Mouse (Mus musculus): ENCODE measurements around the gene Hoxd9. TPM values are rescaled to one million over a fixed set of nuclear protein-coding genes. Genes with fewer than 3 reads are reported as not detected.

Hoxd9 gene
- polyA plus RNA-seq, 1 experiment from 2014 or later: 5.9 TPM

- Histone ChIP-seq H3K9me3 (no peaks in the 10 kb centered on the region), H3K4me1 (replicated peaks) (peaks cover 10% of the 10 kb centered on the region; the same call in 1 of the 2 replicates), H3K4me3 (replicated peaks) (peak overlapping the region; percentile 14; the same call in 1 of the 2 replicates), H3K9ac (0 out of 2 replicates have a peak overlapping the region, but pooled peaks have one; percentile 30), H3K36me3 (no peaks in the 10 kb centered on the region), H3K4me2 (replicated peaks) (peak overlapping the region; percentile 11; the same call in 1 of the 2 replicates), H3K27ac (no peak overlapping the region), H3K27me3 (replicated peaks) (peaks cover 82% of the 10 kb centered on the region)
- no peak for ATAC-seq
- WGBS: 3% methylated on average over 24 of the region's 24 CpGs
Observed at GRCm38 (mm10) chr2:74689574-74690337, 7.8 kb upstream of the Hoxd9 start.

GRCm38 (mm10) chr2:74690338-74690716, 7.2 kb upstream of the Hoxd9 start:
- H3K4me2 ChIP-seq (replicated peaks): no peak overlapping the region

GRCm38 (mm10) chr2:74691022-74691951, 6.2 kb upstream of the Hoxd9 start, which contains the start of gene Hoxd10:
TSS of gene Hoxd10 (plus strand) at chr2:74691924.
- H3K4me2 ChIP-seq (replicated peaks): peak within 1 kb of the TSS; percentile 49
- WGBS: 2% methylated on average over 56 of the region's 56 CpGs
- peaks cover 10% of the 10 kb centered on the region; the same call in 1 of the 2 replicates for H3K4me1 ChIP-seq (replicated peaks)
- H3K27ac ChIP-seq: 0 out of 2 replicates have a peak within 1 kb of the TSS, but pooled peaks have one; percentile 17
- no peaks in the 10 kb centered on the region for H3K9me3 ChIP-seq
- no peaks in the 10 kb centered on the region for H3K36me3 ChIP-seq
- H3K27me3 ChIP-seq (replicated peaks): peaks cover 88% of the 10 kb centered on the region
- peak within 1 kb of the TSS; percentile 31 for H3K4me3 ChIP-seq (replicated peaks)
- peak; percentile 76 for ATAC-seq
- peak within 1 kb of the TSS; percentile 39; the same call in 1 of the 2 replicates for H3K9ac ChIP-seq

More at GRCm38 (mm10) chr2:74690338-74690716, 7.2 kb upstream of the Hoxd9 start:
- no peak overlapping the region for H3K9ac ChIP-seq
- H3K4me3 ChIP-seq (replicated peaks): no peak overlapping the region; the same call in 1 of the 2 replicates
- H3K27me3 ChIP-seq (replicated peaks): peaks cover 82% of the 10 kb centered on the region
- H3K4me1 ChIP-seq (replicated peaks): peaks cover 10% of the 10 kb centered on the region; the same call in 1 of the 2 replicates
- WGBS: 12% methylated on average over 8 of the region's 8 CpGs
- H3K9me3 ChIP-seq: no peaks in the 10 kb centered on the region
- no peak for ATAC-seq
- no peaks in the 10 kb centered on the region for H3K36me3 ChIP-seq
- H3K27ac ChIP-seq: no peak overlapping the region

GRCm38 (mm10) chr2:74691995-74692807, 5.3 kb upstream of the Hoxd9 start:
- WGBS: 4% methylated on average over 35 of the region's 35 CpGs
- Histone ChIP-seq H3K4me1 (replicated peaks) (peaks cover 10% of the 10 kb centered on the region; the same call in 1 of the 2 replicates), H3K27me3 (replicated peaks) (peaks cover 89% of the 10 kb centered on the region), H3K4me3 (replicated peaks) (peak overlapping the region; percentile 31), H3K9me3 (no peaks in the 10 kb centered on the region), H3K36me3 (no peaks in the 10 kb centered on the region), H3K4me2 (replicated peaks) (peak overlapping the region; percentile 49), H3K27ac (no peak overlapping the region), H3K9ac (peak overlapping the region; percentile 15; the same call in 1 of the 2 replicates)
- ATAC-seq: no peak

- no peaks in the 10 kb centered on the region for H3K36me3 ChIP-seq
- 3% methylated on average over 20 of the region's 20 CpGs for WGBS
- no peak overlapping the region for H3K27ac ChIP-seq
- ATAC-seq: no peak
- peak overlapping the region; percentile 45 for H3K4me2 ChIP-seq (replicated peaks)
- H3K4me1 ChIP-seq (replicated peaks): peaks cover 15% of the 10 kb centered on the region
- peaks cover 89% of the 10 kb centered on the region for H3K27me3 ChIP-seq (replicated peaks)
- H3K9me3 ChIP-seq: no peaks in the 10 kb centered on the region
- peak overlapping the region; percentile 31 for H3K4me3 ChIP-seq (replicated peaks)
- H3K9ac ChIP-seq: peak overlapping the region; percentile 15; the same call in 1 of the 2 replicates
Observed at GRCm38 (mm10) chr2:74692808-74693431, 4.6 kb upstream of the Hoxd9 start.

GRCm38 (mm10) chr2:74693432-74693827, 4.1 kb upstream of the Hoxd9 start:
- ATAC-seq: no peak
- H3K36me3 ChIP-seq: no peaks in the 10 kb centered on the region
- no peak overlapping the region for H3K9ac ChIP-seq
- H3K27ac ChIP-seq: no peak overlapping the region
- peaks cover 90% of the 10 kb centered on the region for H3K27me3 ChIP-seq (replicated peaks)
- peak overlapping the region; percentile 31 for H3K4me3 ChIP-seq (replicated peaks)
- no peaks in the 10 kb centered on the region for H3K9me3 ChIP-seq
- 19% methylated on average over 4 of the region's 4 CpGs for WGBS
- 0 out of 2 replicates have a peak overlapping the region, but pooled peaks have one; percentile 45 for H3K4me2 ChIP-seq (replicated peaks)
- H3K4me1 ChIP-seq (replicated peaks): peaks cover 20% of the 10 kb centered on the region

GRCm38 (mm10) chr2:74694066-74694465, 3.5 kb upstream of the Hoxd9 start:
- ATAC-seq: no peak
- WGBS: 4% methylated on average over 16 of the region's 16 CpGs
- Histone ChIP-seq H3K27ac (no peak overlapping the region), H3K4me3 (replicated peaks) (no peak overlapping the region), H3K36me3 (no peaks in the 10 kb centered on the region), H3K9ac (no peak overlapping the region), H3K4me2 (replicated peaks) (no peak overlapping the region), H3K27me3 (replicated peaks) (peaks cover 93% of the 10 kb centered on the region), H3K4me1 (replicated peaks) (peaks cover 23% of the 10 kb centered on the region), H3K9me3 (no peaks in the 10 kb centered on the region)

- Histone ChIP-seq H3K4me2 (replicated peaks) (no peak overlapping the region), H3K9me3 (no peaks in the 10 kb centered on the region), H3K4me1 (replicated peaks) (peaks cover 23% of the 10 kb centered on the region), H3K36me3 (no peaks in the 10 kb centered on the region), H3K27me3 (replicated peaks) (peaks cover 94% of the 10 kb centered on the region), H3K4me3 (replicated peaks) (no peak overlapping the region), H3K27ac (no peak overlapping the region), H3K9ac (no peak overlapping the region)
- no peak for ATAC-seq
- 4% methylated on average over 1 of the region's 1 CpGs for WGBS
Observed at GRCm38 (mm10) chr2:74695383-74695782, 2.1 kb upstream of the Hoxd9 start.

GRCm38 (mm10) chr2:74695813-74696430, 1.6 kb upstream of the Hoxd9 start:
- Histone ChIP-seq H3K27me3 (replicated peaks) (peaks cover 98% of the 10 kb centered on the region), H3K9ac (no peak overlapping the region), H3K9me3 (no peaks in the 10 kb centered on the region), H3K4me3 (replicated peaks) (no peak overlapping the region), H3K4me2 (replicated peaks) (no peak overlapping the region), H3K27ac (no peak overlapping the region), H3K36me3 (no peaks in the 10 kb centered on the region), H3K4me1 (replicated peaks) (peaks cover 23% of the 10 kb centered on the region)
- 13% methylated on average over 7 of the region's 7 CpGs for WGBS
- ATAC-seq: no peak

GRCm38 (mm10) chr2:74696442-74697335, 838 bp upstream of the Hoxd9 start:
- no peak overlapping the region for H3K4me3 ChIP-seq (replicated peaks)
- H3K9ac ChIP-seq: peak overlapping the region; percentile 4; the same call in 1 of the 2 replicates
- peaks cover 97% of the 10 kb centered on the region for H3K27me3 ChIP-seq (replicated peaks)
- H3K4me1 ChIP-seq (replicated peaks): peaks cover 18% of the 10 kb centered on the region
- peak overlapping the region; percentile 34 for H3K4me2 ChIP-seq (replicated peaks)
- WGBS: 4% methylated on average over 34 of the region's 34 CpGs
- 0 out of 2 replicates have a peak, but pooled peaks have one; percentile 20 for ATAC-seq
- H3K36me3 ChIP-seq: no peaks in the 10 kb centered on the region
- H3K9me3 ChIP-seq: no peaks in the 10 kb centered on the region
- H3K27ac ChIP-seq: 0 out of 2 replicates have a peak overlapping the region, but pooled peaks have one; percentile 27
